Mouse (Mus musculus): ENCODE measurements around the gene Slx4. TPM values are rescaled to one million over a fixed set of nuclear protein-coding genes. Genes with fewer than 3 reads are reported as not detected.
A peak's percentile ranks its signal among the peaks of the same experiment; 100 is the strongest.

Gene Slx4
- total RNA-seq (2014; rRNA removed), result 28.1 and 35.9 TPM in 2 replicates
- 15.1 and 15.4 TPM in 2 replicates for polyA plus RNA-seq (2015; fragmentation: Nextera tagmentation; extraction: Ambion mirVana)

DNA sequence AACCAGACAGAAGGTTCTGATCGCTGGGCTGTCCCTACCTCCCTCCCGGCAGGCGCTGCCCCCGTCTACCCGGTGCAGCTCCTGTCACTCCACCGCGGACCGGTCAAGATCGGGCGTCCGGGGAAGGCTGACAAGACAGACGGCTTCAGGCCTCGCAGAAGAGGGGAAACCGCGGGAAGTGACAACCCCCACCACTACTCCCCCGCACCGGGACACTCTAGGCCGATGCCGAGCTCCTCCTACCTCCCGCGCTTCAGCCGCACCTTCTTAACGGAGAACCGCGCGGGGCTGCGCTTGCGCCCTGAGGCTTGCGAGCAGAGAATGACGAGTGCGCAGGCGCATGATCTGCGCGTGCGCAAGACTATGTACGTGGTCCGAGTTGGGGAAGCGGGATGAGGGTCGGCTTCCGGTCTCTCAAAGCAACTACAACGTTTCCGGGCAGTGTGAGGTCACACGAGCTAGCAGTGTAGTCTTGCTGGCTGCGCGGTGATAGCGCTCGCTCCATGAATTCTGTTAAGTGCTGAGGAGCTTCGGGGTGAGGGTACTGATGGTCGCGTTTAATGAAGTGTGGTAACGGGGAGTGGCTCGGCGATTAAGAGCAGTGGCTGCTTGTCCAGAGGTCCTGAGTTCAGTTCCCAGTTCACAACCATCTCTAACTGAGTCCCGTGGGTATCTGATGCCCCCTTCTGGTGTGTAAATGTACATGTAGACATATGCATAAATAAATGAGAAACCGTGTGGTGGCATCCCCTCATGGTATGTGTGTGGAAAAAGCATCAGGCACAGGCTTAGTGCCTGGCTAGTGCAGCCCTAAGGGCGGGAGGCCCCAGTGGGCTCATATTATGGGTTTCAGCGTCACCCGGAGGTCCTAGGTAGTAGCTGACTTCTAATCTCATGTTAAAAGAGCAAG lies at the start of gene Slx4:
Gene Slx4 (minus strand): TSS at position 282 of the 910 bp plus-strand sequence.
- no peaks in the 10 kb centered on the region for H3K9me3 ChIP-seq (ENCODE audit: low read length)
- H3K4me2 ChIP-seq (ENCODE audit: low read depth, low read length), result peak within 1 kb of the TSS; percentile 76
- 1% methylated on average over 58 of the region's 58 CpGs for WGBS
- peak; percentile 99 for DNase-seq (ENCODE audit: low spot score)
- H3K4me1 ChIP-seq (ENCODE audit: insufficient read depth, low read length), result peaks cover 5% of the 10 kb centered on the region
- peak within 1 kb of the TSS; percentile 78 for H3K4me3 ChIP-seq (ENCODE audit: low read length)
- peak within 1 kb of the TSS; percentile 86 for H3K27ac ChIP-seq
- peak; percentile 99 for ATAC-seq
- no peaks in the 10 kb centered on the region for H3K27me3 ChIP-seq (ENCODE audit: insufficient read depth, low read length)
- peaks cover 19% of the 10 kb centered on the region for H3K36me3 ChIP-seq (ENCODE audit: insufficient read depth, low read length)
- TF ChIP-seq CTCF (IDR thresholded peaks at IDR 0.05; ENCODE audit: low read depth), result peak; percentile 70
- peak within 1 kb of the TSS; percentile 80 for H3K9ac ChIP-seq (replicated peaks; ENCODE audit: low read length)

DNA sequence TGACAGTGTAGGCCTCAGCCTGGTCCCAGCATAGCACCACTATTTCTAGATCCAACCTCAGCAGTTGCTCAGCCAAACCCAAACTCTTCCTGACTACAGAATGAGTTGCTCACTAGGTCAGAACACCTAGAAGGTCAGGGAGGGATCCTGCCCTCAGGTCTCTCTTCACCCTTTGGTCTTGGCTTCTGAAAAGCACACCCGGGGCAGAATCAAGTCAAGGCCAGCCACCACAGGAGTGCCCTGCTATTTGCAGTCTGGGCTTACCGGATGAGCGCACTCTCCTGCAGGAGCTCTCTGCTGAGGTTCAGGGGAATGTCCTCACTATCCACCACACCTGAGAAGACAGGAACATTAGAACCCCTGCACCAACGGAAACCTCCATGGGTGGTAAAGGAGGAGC lies 49.0 kb upstream of the Slx4 start:
- Histone ChIP-seq H3K27me3 (ENCODE audit: insufficient read depth, low read length) (no peaks in the 10 kb centered on the region), H3K4me3 (ENCODE audit: low read length) (no peak overlapping the region), H3K27ac (no peak overlapping the region), H3K9ac (replicated peaks; ENCODE audit: low read length) (no peak overlapping the region), H3K9me3 (ENCODE audit: low read length) (no peaks in the 10 kb centered on the region), H3K4me2 (ENCODE audit: low read depth, low read length) (no peak overlapping the region), H3K36me3 (ENCODE audit: insufficient read depth, low read length) (peaks cover 64% of the 10 kb centered on the region), H3K4me1 (ENCODE audit: insufficient read depth, low read length) (no peaks in the 10 kb centered on the region)
- no peak for TF ChIP-seq CTCF (IDR thresholded peaks at IDR 0.05; ENCODE audit: low read depth)
- DNase-seq (ENCODE audit: low spot score), result no peak
- ATAC-seq, result no peak
- WGBS, result 94% methylated on average over 4 of the region's 4 CpGs

DNA sequence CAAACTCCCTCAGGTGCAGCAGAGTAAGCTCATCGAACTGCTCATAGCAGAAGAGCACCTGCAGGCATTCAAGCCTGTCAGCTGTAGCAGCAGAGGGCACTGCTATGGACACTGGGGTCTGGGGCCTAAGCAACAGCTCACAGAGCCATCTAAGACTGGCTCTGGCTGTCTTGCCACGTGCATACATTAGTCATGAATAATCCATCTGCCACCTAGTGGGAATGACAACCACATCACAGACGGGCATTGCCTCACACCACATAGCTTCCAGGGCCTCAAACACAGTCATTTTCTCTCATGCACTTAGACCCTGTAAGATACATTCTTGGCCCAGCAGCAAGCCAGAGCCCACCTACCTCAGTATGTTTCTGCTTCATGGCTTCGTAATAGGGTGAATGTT lies 42.0 kb upstream of the Slx4 start:
- Histone ChIP-seq H3K4me1 (ENCODE audit: insufficient read depth, low read length) (no peaks in the 10 kb centered on the region), H3K27me3 (ENCODE audit: insufficient read depth, low read length) (no peaks in the 10 kb centered on the region), H3K4me2 (ENCODE audit: low read depth, low read length) (no peak overlapping the region), H3K4me3 (ENCODE audit: low read length) (no peak overlapping the region), H3K27ac (no peak overlapping the region), H3K9me3 (ENCODE audit: low read length) (no peaks in the 10 kb centered on the region), H3K9ac (replicated peaks; ENCODE audit: low read length) (no peak overlapping the region), H3K36me3 (ENCODE audit: insufficient read depth, low read length) (peaks cover 30% of the 10 kb centered on the region)
- 72% methylated on average over 4 of the region's 4 CpGs for WGBS
- DNase-seq (ENCODE audit: low spot score) (peak; percentile 7), ATAC-seq (no peak)
- TF ChIP-seq CTCF (IDR thresholded peaks at IDR 0.05; ENCODE audit: low read depth), result no peak; the same call in 1 of the 2 replicates

DNA sequence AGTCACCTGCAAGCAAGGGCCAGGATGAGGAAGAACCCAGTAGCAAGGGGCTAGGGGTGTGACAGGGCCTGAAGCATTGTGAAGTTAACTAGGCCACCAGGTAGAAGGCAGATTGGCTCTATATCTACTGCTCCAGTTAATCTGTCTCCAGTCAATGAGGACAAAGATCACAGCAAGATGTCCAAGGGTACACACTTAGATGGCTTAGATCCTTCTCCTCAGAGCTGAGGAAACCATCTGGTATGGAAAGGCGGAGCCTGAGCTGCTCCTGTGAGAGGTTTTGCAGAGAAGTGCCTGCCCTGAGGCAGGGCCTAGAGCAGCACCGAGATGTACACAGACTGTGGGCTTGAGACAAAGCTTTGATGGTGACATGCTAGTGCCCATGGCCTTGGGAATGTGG lies 40.5 kb upstream of the Slx4 start:
- Histone ChIP-seq H3K27ac (no peak overlapping the region), H3K27me3 (ENCODE audit: insufficient read depth, low read length) (no peaks in the 10 kb centered on the region), H3K4me1 (ENCODE audit: insufficient read depth, low read length) (no peaks in the 10 kb centered on the region), H3K36me3 (ENCODE audit: insufficient read depth, low read length) (peaks cover 31% of the 10 kb centered on the region), H3K9me3 (ENCODE audit: low read length) (no peaks in the 10 kb centered on the region), H3K4me2 (ENCODE audit: low read depth, low read length) (no peak overlapping the region), H3K9ac (replicated peaks; ENCODE audit: low read length) (no peak overlapping the region), H3K4me3 (ENCODE audit: low read length) (no peak overlapping the region)
- 89% methylated on average over 2 of the region's 2 CpGs for WGBS
- ATAC-seq, result no peak
- DNase-seq (ENCODE audit: low spot score), result no peak
- no peak for TF ChIP-seq CTCF (IDR thresholded peaks at IDR 0.05; ENCODE audit: low read depth)

DNA sequence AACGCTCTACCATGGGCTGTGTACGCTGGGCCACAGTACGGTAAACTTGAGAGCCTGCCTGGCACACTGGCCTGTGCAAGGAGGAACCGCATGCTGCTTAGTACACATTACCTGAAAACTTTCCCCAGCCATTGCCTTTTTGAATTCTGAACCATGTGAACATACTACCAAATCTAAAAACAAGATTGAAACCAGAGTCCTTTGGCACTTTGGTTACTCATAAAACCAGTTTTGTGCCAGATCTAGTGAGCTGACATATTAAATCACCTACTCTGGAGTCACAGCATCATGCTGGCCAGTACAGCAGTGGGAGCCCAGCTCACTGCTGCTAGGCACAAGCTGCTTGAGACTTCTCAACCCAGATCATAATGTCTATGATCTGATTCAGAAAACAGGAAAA lies 38.1 kb upstream of the Slx4 start:
- Histone ChIP-seq H3K9ac (replicated peaks; ENCODE audit: low read length) (no peak overlapping the region), H3K36me3 (ENCODE audit: insufficient read depth, low read length) (peaks cover 25% of the 10 kb centered on the region), H3K4me3 (ENCODE audit: low read length) (no peak overlapping the region), H3K27me3 (ENCODE audit: insufficient read depth, low read length) (no peaks in the 10 kb centered on the region), H3K9me3 (ENCODE audit: low read length) (no peaks in the 10 kb centered on the region), H3K4me2 (ENCODE audit: low read depth, low read length) (no peak overlapping the region), H3K27ac (no peak overlapping the region), H3K4me1 (ENCODE audit: insufficient read depth, low read length) (no peaks in the 10 kb centered on the region)
- WGBS, result 97% methylated on average over 4 of the region's 4 CpGs
- DNase-seq (ENCODE audit: low spot score), result no peak
- ATAC-seq, result no peak
- no peak for TF ChIP-seq CTCF (IDR thresholded peaks at IDR 0.05; ENCODE audit: low read depth)

DNA sequence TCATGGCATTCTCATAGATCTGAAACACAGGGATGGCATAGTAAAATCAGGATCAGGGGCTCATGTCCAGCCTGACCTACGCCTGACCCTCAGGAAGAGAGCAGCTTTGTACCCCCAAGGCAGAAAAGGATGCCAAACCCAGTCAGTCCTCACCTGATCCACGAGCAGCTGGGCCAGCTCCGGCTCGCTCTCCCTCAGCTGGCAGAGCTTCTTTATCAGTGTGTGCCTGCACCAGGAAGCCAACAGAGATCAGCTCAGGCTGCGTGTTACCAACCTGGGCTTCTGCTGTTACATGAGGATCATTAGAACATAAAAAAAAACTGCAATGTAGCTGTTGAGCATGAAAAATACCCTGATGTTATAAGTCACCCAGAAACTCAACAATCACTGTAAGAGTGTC lies 36.6 kb upstream of the Slx4 start:
- Histone ChIP-seq H3K4me2 (ENCODE audit: low read depth, low read length) (no peak overlapping the region), H3K36me3 (ENCODE audit: insufficient read depth, low read length) (peaks cover 25% of the 10 kb centered on the region), H3K9ac (replicated peaks; ENCODE audit: low read length) (no peak overlapping the region), H3K27ac (no peak overlapping the region), H3K4me3 (ENCODE audit: low read length) (no peak overlapping the region), H3K4me1 (ENCODE audit: insufficient read depth, low read length) (no peaks in the 10 kb centered on the region), H3K27me3 (ENCODE audit: insufficient read depth, low read length) (no peaks in the 10 kb centered on the region), H3K9me3 (ENCODE audit: low read length) (no peaks in the 10 kb centered on the region)
- WGBS, result 91% methylated on average over 5 of the region's 5 CpGs
- no peak for ATAC-seq
- no peak for TF ChIP-seq CTCF (IDR thresholded peaks at IDR 0.05; ENCODE audit: low read depth)
- no peak for DNase-seq (ENCODE audit: low spot score)

DNA sequence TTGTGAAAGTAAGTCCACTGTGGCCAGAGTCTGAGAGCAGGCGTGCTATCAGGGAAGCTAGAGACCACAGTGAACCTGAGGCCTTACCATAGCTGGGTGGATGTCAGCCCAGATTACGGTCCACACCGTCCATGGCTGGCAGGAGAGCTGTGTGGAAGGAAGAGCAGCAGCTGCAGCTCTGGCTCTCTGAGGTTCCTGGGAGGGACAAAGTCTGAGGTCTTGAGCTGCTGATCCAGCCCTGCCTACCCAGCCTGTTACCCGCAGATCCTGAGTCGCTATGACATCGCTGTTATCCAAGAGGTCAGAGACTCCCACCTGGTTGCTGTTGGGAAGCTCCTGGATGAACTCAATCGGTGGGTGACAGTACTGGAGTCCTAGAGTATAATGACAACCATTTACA lies 34.1 kb upstream of the Slx4 start:
- H3K9me3 ChIP-seq (ENCODE audit: low read length), result no peaks in the 10 kb centered on the region
- no peak for DNase-seq (ENCODE audit: low spot score)
- no peak overlapping the region for H3K4me3 ChIP-seq (ENCODE audit: low read length)
- no peak for ATAC-seq
- WGBS, result 95% methylated on average over 7 of the region's 7 CpGs
- H3K36me3 ChIP-seq (ENCODE audit: insufficient read depth, low read length), result peaks cover 17% of the 10 kb centered on the region
- H3K27me3 ChIP-seq (ENCODE audit: insufficient read depth, low read length), result no peaks in the 10 kb centered on the region
- H3K4me2 ChIP-seq (ENCODE audit: low read depth, low read length), result no peak overlapping the region
- no peak overlapping the region for H3K9ac ChIP-seq (replicated peaks; ENCODE audit: low read length)
- no peaks in the 10 kb centered on the region for H3K4me1 ChIP-seq (ENCODE audit: insufficient read depth, low read length)
- no peak overlapping the region for H3K27ac ChIP-seq
- no peak for TF ChIP-seq CTCF (IDR thresholded peaks at IDR 0.05; ENCODE audit: low read depth)

Data from hindbrain, postnatal 0 days (tissue).